Mouse (Mus musculus) embryo, embryonic 11 days (tissue): ENCODE results near the gene Itga2.

Experiments
- DNase-seq: peaks from one replicate; pipeline ENCODE4 v3.0.0-alpha.2; 2015

Gene Itga2

GRCm38 (mm10) chr13:114809624-114810210 is 122.2 kb downstream of the Itga2 start:
- no peak for DNase-seq

- DNase-seq: no peak
These were observed 128.9 kb downstream of the Itga2 start for GRCm38 (mm10) chr13:114802971-114803370.

- no peak for DNase-seq
These were observed 130.0 kb downstream of the Itga2 start for GRCm38 (mm10) chr13:114801857-114802256.

GRCm38 (mm10) chr13:114793250-114794030 is 138.5 kb downstream of the Itga2 start:
- DNase-seq: peak; percentile 59

- peak; percentile 49 for DNase-seq
These were observed 140.4 kb downstream of the Itga2 start for GRCm38 (mm10) chr13:114791511-114791910.
